Mouse (Mus musculus) CH12.LX (cell line): ENCODE data around the gene Ube2z.

Experiments used
- CTCF ChIP-seq, 2 experiments: IDR thresholded peaks in 1 of 2; conservative IDR thresholded peaks in 1 of 2; 2 replicates each; pipeline ENCODE4 v1.5.1; 2011 to 2012; ENCODE audit warnings: low read depth in 2 of 2, low read length in 2 of 2, improper control_type of control experiment in 1 of 2, inconsistent platforms in 1 of 2, mild to moderate bottlenecking in 1 of 2, moderate library complexity in 1 of 2
- MAZ ChIP-seq: IDR thresholded peaks from 2 replicates; pipeline ENCODE4 v1.6.1; 2012; ENCODE audit warnings: low read depth, mild to moderate bottlenecking, inconsistent platforms, low read length, improper control_type of control experiment, moderate library complexity
- MEF2A ChIP-seq: IDR thresholded peaks from 2 replicates; pipeline ENCODE4 v1.6.1; 2014; ENCODE audit warnings: low read depth, mild to moderate bottlenecking, inconsistent platforms, low read length, improper control_type of control experiment, borderline replicate concordance
- POLR2A ChIP-seq: IDR thresholded peaks from 2 replicates; pipeline ENCODE4 v1.6.1; 2011; ENCODE audit warnings: low read depth, mild to moderate bottlenecking, improper control_type of control experiment, low read length
- TBP ChIP-seq: conservative IDR thresholded peaks from 2 replicates; pipeline ENCODE4 v1.6.1; 2011; ENCODE audit warnings: low read depth, low read length, improper control_type of control experiment

GRCm38 (mm10) chr11:96003100-96003900 lies 61.9 kb downstream of the Ube2z start:
- TF ChIP-seq TBP (no peak), POLR2A (no peak), MEF2A (no peak), CTCF (conservative IDR thresholded peaks at IDR 0.05 in 1 of 2, IDR thresholded peaks at IDR 0.05 in 1 of 2; ENCODE audit: low read depth in 2 of 2, low read length in 2 of 2) (no peak), MAZ (no peak)
